Mouse (Mus musculus) liver, adult (tissue): ENCODE results near the gene Rad23a.

Experiments used
- GATA4 ChIP-seq: IDR thresholded peaks from 2 replicates; pipeline ENCODE4 v1.6.1; 2014; ENCODE audit warnings: mild to moderate bottlenecking, low read length; ENCODE audit not compliant: insufficient replicate concordance

Rad23a gene

DNA sequence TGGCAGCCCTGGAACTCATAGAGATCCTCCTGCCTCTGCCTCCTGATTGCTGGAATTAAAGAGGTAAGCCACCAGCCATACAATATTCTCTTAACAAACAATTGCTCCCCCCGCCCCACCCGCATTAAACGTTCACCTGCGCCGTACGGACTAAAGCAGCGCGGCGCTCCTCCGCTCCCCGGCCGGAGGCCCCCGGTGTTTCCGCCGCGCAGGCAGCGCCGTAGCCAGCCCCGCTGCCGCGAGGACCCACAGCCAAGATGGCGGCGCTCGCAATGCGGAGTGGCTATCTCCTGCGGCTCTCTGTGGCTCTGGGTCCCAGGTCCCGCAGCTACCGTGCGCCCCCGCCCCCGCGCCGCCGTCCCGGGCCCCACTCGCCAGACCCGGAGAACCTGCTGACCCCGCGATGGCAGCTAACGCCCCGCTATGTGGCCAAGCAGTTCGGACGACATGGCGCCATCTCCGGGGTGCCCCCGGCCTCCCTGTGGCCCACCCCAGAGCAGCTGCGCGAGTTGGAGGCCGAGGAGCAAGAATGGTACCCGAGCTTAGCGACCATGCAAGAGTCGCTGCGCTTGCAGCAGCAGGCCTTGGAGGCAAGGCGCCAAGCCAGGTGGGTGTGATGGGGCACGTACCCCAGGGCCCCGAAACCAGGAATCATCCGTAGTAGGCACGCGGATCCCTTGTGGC is 8.3 kb downstream of the Rad23a start:
- TF ChIP-seq GATA4: no peak

- no peak for TF ChIP-seq GATA4
These were observed 9.0 kb downstream of the Rad23a start, which contains the start of gene Gadd45gip1 for GRCm38 (mm10) chr8:84831490-84831889. Gene Gadd45gip1 (plus strand): TSS chr8:84831522.

GRCm38 (mm10) chr8:84825636-84826035 is 14.8 kb downstream of the Rad23a start:
- TF ChIP-seq GATA4: no peak

GRCm38 (mm10) chr8:84823653-84824052 is 16.8 kb downstream of the Rad23a start:
- TF ChIP-seq GATA4: no peak

- no peak for TF ChIP-seq GATA4
These were observed 17.7 kb downstream of the Rad23a start, which contains the start of gene Dand5 for GRCm38 (mm10) chr8:84822723-84823122. Gene Dand5 (minus strand): TSS chr8:84822823.

- TF ChIP-seq GATA4: no peak
These were observed 24.3 kb downstream of the Rad23a start for GRCm38 (mm10) chr8:84816117-84816516.

DNA sequence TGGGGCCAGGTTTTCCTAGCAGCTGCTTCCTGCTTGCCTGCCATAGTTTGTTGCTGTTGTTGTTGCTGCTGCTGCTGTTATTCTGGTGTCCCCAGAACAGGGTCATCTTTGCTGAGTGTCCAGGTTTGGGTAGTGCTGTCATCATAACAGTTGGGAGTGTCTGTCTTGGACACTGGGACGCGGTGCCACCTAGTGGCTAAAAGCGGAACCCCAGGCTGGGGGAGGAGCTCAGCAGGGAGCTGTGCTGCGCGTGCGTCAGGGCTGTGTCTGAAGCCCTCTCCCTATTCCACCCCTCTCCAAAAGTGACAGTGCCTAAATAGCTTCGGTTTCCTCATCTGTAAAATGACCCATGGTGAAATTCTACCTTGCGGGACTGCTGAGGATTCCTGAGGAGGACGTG is 24.9 kb downstream of the Rad23a start:
- TF ChIP-seq GATA4: no peak

DNA sequence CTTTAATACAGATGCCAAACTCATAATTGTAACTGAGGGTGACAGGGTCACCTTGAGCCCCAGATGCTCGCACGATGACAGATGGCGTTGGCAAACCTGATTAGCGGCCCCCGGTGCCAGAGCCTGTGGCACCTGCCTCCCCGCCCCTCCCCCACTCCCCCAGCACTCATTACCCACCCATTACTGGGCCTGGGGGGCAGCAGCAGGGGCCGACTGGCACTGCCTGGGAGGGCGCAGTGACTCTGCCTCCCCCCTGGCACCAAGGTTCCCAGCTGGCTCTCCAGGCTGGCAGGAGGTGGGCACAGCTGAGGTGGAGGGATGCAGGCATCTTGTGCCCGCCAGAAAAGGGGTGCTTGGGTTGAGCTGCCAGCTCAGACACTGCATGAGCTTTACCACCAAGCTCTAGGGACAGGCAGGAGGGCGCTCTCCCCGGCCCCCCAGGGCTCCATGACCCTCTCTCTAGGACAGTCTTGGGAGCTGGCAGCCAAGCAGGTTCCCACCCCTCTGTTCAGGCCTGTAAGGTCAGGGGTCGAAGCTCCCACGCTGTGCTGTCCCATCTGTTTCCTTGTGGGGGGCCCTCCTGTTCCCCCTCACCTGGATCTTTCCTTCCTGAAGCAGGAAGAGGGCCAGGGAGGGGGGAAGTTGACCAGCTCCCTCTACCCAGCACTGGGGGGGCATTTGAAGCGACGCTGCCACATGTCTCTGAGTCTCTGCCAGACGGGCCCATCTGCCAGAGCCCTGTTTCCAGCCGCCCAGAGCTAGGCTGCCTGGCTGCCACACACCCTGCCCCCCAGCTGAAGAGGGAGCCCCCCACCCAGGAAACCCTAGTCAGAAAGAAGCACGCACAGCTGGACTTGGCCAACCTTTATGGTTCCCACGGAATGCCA is 25.7 kb downstream of the Rad23a start:
- TF ChIP-seq GATA4: no peak

GRCm38 (mm10) chr8:84814240-84814554 is 26.3 kb downstream of the Rad23a start:
- TF ChIP-seq GATA4: no peak

GRCm38 (mm10) chr8:84813830-84814229 is 26.6 kb downstream of the Rad23a start:
- no peak for TF ChIP-seq GATA4

DNA sequence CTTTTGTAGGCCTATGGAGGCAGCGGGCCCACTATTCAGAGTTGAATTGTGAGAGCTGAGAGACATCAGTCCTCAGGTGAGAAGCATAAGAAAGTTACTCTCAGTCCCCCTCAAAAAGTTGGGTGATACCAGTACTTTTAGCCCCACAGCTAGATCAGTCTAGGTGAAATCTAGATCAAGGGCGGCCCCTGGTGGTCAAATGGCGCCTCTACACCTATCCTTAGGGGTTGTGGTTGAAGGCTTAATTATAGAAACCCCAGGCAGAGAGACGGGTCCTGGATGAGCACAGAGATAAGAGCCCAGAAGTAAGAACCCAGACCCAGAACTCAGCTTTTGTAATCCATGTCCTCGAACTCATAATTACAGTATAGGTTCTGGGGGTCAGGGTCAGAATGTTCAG is 27.4 kb downstream of the Rad23a start:
- TF ChIP-seq GATA4: no peak

GRCm38 (mm10) chr8:84811303-84811702 is 29.2 kb downstream of the Rad23a start:
- TF ChIP-seq GATA4: no peak

DNA sequence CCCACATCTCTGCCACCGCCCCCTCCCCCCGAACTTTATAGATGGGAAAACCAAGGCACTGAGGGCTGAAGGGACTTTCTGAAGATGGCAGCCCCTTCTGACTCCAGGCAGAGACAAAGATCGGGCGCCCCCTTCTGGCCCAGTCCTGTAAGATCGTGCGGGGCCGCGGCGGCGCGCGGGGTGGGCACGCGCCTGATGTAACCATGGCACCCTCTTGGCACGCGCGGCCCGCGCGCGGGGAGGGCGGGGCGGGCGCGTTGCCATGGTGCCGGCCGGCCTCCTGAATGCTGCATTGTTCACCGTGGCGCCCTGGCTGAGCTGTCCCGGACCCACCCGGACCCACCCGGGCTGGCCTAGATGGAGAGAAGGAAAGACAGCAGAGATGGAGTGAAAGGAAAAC is 29.6 kb downstream of the Rad23a start:
- no peak for TF ChIP-seq GATA4

DNA sequence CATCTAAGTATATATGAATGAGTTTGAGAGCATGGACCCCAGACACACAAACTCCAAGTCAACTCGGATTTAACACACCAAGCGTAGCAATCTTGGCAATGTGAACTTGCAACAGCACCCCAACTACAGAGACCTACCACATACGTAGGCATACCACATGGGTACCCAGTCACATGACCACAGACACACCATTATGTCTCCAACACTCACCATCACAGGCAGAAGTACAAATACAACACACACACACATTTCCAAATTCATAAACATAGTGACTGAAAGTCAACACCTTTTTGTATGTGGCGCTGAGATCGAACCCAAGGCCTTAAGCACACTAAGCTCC is 30.6 kb downstream of the Rad23a start:
- TF ChIP-seq GATA4: no peak

DNA sequence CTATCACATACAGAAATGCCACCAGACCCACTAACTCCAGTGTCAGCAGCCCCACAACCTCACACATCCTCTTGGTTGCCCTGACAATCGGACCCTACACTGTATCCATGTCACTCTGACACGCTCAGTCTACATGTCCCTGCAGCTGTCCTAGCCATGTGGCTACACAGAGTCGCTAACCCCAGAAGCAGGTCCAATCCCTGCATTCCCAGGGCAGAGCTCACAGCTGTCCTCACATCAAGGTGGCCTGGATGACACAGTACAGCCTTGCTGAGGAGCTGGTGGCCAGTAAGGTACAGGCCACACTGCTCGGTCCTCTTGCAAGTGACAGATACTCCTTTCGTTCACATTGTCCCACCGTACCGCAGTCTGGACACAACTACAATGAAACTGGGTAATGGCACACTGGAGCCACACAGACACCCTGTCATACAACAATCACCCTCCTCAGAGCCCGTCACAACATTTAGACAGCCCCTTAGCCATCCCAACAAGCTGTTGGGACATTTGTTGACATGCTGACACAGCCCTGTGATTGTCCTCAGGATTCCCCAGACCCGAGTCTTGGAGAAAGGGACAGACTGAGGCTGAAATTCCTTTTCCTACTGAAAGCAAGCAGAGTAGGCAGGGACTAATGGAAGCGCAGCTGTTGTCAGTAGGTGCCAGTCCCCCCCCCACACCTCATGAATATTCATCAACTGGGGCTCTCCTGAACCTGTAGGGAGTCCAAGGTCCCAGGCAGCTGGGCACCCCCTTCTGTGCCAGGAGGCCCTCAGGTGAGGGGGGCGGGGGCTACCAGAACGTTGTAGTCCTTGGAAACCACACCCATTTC is 31.1 kb downstream of the Rad23a start:
- no peak for TF ChIP-seq GATA4

GRCm38 (mm10) chr8:84806031-84806430 is 34.4 kb downstream of the Rad23a start:
- no peak for TF ChIP-seq GATA4
